Mouse (Mus musculus): ENCODE results near the gene Ccna2.
"Not testable (repeated sequence)": the region's sequence is repeated elsewhere in the genome, so short reads cannot be mapped to it uniquely, and the experiment has no call there.

The Ccna2 gene
- long read RNA-seq, experiment 1, partial matches to known transcripts = 0 of 1 reads
- long read RNA-seq, experiment 1, other reads (novel, unspliced or antisense) = 0 of 1 reads
- long read RNA-seq, experiment 2, partial matches to known transcripts = 0 of 2 reads
- long read RNA-seq, experiment 2, other reads (novel, unspliced or antisense) = 1 of 2 reads

DNA sequence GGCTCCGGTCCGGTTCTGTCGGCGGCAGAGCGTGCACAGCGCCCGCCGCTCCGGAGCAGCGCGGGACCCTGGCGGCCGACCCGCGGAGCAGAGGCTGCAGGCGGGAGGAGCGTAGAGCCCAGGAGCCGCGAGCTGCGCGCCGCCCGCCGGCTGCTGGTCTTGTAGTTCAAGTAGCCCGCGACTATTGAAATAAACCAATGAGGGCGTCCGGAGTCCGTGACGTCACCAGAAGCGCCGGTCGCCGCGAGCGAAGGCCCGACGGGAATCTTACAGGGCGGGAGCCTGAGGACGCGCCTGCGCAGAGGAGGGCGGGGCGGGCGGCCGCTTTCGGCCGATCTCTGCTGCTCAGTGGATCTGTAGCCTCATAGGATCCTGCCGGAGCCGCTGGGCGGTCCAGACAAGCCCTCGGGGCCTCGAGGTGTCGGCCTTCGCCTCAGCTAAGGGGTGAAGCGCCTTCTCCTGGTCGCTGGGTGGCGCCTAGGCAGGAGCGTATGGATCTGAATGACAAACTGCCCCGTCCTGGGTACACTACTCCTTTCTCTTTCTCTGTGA lies at the start of gene Ccna2:
TSS of gene Ccna2 (minus strand) at position 324 of the 552 bp plus-strand sequence.
- intact Hi-C loops (cut with DNase I) = no loop called here

DNA sequence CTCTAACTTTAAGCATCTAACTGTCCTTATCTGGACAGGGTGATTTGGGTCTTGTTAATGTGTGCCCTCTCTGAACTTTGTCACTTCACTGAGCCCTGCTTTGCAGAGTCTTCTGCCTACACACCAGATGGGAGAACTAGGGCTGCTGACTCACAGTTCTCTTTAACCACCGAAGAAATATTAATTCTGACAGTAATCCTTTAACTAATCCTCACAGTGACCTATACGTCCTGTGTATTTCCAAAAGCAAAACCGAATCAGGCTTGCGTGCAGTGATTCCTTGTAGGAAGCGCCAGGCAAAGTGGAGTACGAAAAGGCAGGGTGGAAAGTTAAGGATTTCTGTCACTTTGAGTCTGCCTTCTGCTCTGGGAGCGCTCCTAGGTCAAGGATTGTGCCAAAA lies 46.2 kb upstream of the Ccna2 start:
- intact Hi-C loops (cut with DNase I) = no loop called here

DNA sequence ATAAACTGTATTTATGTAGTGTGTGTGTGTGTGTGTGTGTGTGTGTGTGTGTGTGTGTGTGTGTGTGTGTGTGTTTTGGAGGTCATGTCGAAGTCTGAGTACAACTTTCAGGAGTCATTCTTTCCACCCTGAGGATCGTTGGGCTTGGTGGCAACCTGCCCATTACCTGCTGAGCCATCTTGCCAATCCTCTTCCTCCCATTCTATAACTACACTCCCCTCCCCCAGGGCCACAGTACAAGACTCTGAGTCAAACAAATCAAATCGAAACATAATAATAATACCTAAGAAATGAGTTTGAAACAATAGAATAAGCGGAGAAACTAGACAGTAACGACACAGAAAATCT lies 41.9 kb upstream of the Ccna2 start:
- intact Hi-C loops (cut with DNase I) = no loop called here

DNA sequence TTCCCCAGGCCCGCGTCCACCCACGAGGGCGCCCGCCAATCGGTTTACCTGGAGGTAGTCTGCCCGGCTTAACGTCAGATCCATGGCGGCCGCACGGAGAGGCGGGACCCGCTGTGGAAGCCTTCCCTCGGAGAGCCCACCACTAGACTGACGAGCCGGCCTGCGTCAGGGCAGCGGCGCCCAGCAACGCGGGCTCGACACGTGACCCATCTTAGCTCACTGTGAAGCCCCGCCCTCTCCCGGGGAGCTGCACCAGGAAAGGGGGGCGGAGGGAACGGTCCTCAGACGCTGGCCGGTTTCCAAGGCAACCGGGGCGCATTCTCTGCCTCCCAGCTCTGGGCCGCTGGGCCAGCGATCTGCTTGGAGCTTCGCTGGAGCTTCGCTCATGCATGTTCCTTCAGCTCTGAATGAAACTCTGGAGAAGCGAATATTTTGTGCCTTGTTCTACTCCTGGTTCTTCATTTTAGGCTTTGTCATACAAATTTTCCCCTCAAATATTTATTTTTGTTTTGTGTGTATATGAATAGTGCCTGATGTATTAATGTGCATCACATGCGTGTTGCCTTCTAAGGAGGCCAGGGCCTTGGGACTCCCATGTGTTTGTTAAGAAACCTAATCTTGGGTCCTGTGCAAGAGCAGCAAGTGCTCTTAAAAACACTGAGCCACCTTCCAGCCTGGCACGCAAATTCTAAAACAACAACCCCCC lies 41.4 kb upstream of the Ccna2 start, which contains the start of gene Bbs7:
TSS of gene Bbs7 (minus strand) at position 276 of the 706 bp plus-strand sequence.
- intact Hi-C loops (cut with DNase I) = no loop called here

DNA sequence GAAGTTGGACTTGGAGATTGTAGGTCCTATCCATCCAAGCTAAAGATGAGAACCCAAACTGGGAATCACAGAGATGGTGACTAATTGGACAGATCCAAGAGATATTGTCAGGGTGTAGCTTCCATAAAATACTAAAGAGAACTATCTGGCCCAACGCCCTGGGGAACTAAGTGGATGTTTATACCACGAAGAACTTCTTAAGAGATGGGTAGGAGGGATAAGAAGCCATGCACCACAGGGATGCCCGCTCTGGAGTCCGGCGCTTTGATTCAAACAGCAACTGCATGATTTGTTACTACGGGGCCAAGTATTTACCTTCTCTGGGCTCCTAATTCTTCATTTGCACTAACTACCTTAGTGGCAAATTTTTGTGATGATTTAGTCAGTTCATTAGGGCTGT lies 40.7 kb upstream of the Ccna2 start:
- intact Hi-C loops (cut with DNase I) = no loop called here

DNA sequence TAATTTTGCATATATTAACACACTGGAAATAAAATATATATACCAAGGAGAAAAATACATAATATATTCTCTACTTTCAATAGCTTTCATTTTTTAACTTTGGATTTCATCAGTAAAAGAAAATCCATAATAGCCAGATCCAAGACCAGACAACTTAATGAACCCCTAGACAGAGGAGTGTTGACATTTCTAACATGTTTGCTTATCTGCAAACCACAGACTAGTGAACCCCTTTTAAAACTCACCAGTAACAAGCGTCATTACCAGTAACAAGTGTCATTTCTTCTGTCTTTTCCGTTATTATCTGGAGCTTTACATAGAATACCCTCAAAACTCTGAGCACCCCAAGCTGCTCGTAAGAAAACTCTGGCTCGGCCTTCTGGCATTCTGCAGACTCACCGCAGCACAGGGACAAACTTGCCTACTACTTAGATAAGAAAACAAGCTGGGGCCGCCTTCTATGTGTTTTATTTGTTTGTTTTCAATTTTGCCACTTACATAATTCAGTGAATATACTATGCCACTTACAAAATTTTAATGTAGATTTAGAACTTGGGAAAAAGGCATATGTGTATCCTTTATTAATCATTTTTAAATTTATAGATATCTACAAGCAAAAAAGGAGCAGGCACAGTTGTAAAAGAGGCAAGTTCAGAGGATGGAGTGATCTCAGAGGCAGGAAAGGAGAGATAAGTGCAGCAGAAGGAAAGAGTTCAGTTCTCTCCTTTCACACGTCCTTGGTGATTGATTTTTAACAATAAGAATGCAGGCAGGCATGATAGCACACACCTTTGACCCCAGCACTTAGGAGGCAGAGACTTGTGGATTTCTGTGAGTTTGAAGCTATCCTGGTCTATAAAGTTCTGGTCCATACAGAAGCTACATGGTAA lies 34.2 kb upstream of the Ccna2 start:
- intact Hi-C loops (cut with DNase I) = no loop called here

DNA sequence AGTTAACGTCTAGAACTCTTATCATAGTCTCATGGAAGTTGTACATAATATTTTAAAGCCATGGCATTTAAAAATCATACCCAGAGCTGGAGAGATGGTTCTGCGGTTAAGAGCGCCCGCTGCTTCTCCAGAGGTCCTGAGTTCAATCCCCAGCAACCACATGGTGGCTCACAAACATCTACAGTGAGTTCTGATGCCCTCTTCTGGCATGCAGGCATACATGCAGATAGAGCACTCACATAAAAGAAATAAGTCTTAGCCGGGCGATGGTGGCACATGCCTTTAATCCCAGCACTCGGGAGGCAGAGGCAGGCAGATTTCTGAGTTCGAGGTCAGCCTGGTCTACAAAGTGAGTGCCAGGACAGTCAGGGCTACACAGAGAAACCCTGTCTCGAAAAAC lies 27.8 kb upstream of the Ccna2 start:
- intact Hi-C loops (cut with DNase I) = not testable (repeated sequence)

DNA sequence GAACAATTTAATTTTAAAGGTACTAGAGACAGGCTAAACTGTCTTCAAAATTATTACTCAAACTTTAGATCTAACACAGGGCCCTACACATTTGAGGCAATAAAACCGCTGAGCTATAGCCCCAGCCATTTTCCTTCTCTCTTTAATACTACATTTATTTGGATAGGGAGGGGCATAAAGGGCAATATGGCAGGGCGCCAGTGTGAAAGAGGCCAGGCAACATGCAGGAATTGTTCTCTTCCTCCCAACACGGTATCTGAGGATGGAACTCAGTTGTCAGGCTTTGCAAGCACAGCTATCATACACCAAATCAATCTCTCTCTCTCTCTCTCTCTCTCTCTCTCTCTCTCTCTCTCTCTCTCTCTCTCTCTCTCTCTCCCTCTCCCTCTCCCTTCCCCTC lies 26.9 kb upstream of the Ccna2 start:
- intact Hi-C loops (cut with DNase I) = no loop called here

DNA sequence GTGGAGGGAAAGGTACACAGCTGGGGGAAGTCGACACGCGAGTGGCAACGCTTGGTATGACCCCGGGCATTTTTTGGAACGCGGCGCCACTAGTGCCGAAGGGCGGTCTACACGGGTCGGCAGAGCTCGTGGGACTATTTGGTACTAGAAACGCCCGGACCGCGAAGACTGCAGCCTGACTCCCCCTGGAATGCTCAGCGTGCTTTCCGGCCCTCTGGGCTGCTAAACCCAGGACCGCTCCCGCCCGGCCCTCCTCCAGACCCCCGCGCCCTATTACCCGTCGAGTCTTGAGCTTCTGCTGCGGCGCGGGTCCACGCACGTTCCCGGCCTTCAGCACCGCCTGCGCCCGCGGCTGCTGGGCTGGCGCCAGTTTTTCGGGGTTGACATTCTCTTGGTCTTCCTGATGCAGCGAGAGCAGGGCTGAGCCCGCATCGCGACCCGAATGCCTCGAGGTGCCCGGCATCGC lies 556 bp downstream of the Ccna2 start:
- intact Hi-C loops (cut with DNase I) = no loop called here

DNA sequence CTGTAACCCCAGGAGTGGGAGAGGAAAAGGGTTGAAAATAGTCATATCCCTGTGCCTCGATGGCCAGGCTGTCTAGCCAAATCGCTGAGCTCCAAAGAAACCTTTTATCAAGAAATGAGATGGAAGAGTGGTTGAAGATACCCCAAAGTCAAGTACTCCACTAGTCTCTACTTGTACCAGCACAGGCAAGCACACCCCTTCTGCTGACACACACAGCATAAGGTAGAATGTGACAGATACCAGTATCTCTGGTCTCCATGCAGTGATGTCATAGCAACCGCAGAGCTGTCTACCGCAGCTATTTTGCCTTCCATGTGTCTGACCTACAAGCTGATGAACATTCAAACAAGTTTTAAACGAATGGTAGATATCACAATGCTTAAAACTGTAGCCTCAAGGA lies 2.1 kb downstream of the Ccna2 start:
- intact Hi-C loops (cut with DNase I) = no loop called here

DNA sequence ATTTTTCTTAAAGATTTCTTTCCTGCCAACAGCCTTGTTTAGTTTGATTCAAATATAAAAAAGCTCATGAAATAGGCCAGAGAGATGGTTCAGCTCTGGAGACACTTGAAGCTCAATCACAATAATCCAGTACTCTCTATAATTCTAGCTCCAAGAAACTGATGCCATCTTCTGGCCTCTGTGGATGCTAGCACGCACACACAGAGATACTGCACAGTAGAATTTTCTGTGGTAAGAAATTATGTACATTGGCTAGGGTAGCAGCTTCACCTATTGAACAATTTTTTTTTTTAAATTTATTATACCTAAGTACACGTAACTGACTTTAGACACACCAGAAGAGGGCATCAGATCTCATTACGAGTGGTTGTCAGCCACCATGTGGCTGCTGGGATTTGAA lies 8.3 kb downstream of the Ccna2 start:
- intact Hi-C loops (cut with DNase I) = no loop called here

DNA sequence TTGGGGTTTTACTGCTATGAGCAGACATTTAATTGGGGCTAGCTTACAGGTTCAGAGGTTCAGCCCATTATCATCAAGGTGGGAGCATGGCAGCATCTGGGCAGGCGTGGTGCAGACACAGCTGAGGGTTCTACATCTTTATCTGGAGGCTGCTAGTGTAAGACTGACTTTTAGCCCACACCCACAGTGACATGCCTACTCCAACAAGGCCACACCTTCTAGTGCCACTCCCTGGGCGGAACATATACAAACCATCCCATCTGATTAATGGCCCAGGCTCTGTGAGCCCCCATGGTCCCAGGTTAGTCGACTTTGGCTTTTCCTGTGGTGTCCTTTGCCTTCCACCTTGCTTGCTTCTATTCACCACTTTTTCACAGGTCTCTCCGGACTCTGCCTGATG lies 12.3 kb downstream of the Ccna2 start:
- intact Hi-C loops (cut with DNase I) = no loop called here

DNA sequence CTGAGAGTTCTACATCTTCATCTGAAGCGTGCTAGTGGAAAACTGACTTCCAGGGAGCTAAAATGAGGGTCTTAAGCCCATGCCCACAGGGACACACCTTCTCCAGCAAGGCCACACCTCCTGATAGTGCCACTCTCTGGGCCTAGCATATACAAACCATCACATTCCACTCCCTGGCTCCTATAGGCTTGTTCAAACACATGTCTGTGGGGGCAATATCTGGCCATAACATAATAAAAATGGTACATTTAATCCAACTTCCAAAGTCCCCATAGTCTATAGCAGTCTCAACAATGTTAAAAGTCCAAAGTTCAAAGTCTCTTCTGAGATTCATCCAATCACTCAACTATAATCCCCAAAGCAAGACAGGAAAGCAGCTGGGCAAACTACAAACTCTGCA lies 14.3 kb downstream of the Ccna2 start:
- intact Hi-C loops (cut with DNase I) = no loop called here

DNA sequence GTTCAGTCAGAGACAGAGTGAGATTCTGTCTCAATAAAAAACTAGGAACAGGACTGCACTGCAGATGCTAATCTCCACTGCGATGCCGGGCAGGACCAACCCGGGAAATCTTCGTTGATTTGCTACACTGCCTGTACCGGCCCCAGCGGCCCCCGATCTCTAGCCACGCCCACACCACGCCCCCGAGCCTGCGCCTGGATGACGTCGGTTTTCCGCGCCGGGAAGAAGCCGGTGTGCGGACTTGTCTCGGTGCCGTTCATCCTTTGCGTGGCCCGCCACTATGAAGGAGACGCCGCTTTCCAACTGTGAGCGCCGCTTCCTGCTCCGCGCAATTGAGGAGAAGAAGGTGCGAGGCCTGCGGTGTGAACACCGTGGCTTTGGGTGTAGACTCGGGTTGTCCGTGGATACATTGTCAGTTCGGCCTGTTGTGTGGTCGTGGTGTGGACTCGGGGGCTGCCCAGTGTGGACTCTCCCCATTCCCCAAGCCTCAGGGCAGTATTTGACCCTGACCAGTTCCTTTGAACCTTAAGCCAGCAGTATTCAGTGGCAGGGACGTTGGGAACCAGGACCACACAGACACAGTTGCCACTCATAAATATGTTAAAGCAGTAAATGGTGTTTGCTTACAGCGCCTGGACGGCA lies 19.4 kb downstream of the Ccna2 start, which contains the start of gene Exosc9:
TSS of gene Exosc9 (plus strand) at position 201 of the 642 bp plus-strand sequence.
- intact Hi-C loops (cut with DNase I) = no loop called here

DNA sequence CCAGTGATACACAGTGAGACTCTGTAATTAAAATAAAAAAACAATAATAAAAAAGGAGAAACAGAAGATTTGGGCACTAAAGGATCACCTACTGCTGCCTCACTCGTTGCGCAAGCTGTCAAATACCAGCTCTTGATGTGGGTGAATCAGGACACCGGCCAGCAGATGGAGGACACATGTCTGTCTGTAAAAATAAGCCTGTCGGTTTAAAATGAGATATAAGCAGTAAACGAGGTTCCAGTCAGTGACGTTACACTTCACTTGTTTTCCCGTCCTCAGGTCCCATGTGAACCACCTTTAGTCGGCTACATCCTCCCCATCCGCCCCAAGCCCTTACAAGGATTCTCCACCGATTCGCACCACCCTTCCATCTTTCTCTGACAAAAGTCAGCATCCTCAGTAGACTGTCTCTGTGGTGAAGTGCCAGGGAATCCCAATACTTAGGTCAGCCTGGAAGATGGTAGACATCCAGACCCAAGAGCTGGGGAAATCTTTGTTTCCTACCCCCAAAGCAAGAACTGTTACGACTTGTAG lies 20.0 kb downstream of the Ccna2 start:
- intact Hi-C loops (cut with DNase I) = no loop called here

DNA sequence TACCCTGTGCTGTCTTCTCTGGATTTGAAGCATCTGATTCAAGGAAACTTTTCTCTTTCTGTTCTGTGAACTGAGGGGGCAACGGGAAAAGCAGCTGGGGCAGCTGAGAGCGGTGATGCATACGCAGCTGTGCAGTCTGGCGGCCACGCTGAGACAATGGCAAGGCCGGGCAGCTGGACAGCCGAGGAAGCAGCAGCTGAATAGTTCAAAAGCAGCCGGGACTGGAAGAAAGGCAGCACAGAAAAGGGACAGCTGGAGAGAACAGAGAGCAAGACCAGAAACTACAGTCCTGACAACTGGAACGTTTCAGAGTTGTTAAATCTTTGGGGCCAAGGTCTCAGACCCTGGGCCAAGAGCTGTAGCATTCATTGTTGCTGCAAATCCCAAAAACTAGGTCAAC lies 20.6 kb downstream of the Ccna2 start:
- intact Hi-C loops (cut with DNase I) = no loop called here

DNA sequence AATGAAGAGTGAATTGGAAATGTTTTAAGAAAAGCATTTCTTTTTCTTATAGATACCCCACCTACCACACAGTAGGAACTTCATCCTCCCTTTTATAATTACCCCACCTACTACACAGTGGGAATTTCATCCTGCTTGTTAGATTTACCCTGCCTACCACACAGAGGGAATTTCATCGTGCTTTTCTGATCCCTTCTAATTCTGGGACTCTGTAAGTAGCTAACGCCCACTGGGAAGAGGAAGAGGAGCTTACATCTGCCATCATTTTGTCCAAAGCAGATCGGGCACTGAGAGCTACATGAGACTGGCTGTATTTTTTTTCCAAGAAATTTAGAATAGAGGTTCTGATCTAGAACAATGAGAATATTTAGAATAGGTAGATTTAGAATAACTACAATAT lies 27.0 kb downstream of the Ccna2 start:
- intact Hi-C loops (cut with DNase I) = no loop called here

DNA sequence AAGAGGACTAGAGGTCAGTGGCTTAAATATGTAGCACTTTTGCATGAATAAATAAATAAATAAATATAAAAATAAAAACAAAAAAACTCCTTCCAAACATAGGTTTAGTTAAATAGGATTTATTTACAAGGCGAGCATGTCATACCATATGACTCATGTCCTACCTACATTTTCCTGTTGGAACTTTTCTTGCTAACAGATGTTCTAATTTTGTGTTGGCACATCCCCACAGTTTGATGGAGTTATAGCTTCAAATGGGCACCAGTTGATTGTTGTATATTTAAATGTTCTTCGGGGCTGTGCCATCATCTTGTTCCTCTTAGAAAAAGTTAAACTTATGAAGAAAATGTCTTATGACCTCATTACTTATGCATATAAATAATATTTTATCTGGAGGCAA lies 30.6 kb downstream of the Ccna2 start:
- intact Hi-C loops (cut with DNase I) = no loop called here

DNA sequence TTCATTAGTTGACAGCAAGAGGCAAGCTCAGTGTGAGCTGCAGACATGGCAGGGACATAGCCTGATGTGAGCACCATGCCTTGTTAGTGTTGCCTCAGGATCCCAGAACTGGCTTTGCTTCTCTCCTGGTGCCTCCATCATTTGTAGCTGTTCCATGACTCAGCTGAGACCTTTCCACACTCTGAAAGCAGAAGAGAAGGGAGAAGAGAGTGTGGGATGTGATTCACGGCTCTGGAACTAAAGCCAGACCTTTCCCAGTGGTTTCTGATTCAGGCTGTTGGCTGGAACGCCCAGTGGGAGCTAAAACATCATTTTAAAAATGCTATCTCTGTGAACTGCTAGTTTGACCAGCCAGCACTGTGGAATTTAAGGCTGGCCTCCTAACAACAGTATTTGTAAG lies 31.2 kb downstream of the Ccna2 start:
- intact Hi-C loops (cut with DNase I) = no loop called here

DNA sequence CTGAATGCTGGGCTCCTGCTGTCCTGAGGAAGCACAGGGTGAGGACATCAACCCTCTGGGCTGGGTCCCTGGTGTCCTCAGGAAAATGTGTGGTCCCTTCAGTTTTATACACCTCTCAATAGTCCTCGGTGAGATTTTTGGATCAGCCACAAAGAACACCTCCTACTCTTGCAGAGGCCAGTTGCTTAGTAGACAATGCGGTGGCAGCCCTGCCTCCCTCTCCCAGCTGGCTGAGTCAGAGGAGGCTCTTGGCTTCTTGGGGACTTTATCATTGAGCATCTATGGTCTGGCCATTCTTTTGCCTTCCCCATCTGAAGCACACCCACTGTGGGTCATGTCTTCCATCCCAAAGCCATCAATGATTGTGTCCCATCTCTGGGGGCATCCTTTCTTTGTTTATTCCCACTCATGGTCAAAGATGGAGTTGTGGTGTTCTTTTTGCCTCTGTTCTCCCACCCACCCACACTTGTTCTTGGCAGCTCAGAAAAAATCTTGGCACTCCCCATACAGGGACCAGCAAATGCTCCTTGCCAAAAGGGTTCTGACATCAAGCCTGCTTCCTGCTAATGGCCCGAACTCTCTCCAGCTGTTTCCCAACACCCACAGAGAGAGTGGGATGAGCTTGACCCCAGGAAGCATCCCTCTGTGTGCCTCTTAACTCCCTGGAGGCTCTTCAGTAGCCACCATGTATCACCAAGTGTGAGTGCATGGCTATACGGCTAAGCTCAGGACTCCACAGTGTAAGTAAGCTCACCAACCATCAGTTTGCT lies 34.1 kb downstream of the Ccna2 start:
- intact Hi-C loops (cut with DNase I) = no loop called here

Measured in adrenal gland (tissue).